Mouse (Mus musculus) left cerebral cortex, postnatal 36 days (tissue): ENCODE measurements around the gene Raph1. TPM values are rescaled to one million over a fixed set of nuclear protein-coding genes. Genes with fewer than 3 reads are reported as not detected.
A peak's percentile ranks its signal among the peaks of the same experiment; 100 is the strongest.

Experiments
- DNase-seq, 2 experiments: peaks; one replicate each; pipeline ENCODE4 v3.0.0; 2021 to 2022; ENCODE audit warnings: low spot score in 2 of 2, mixed read lengths in 1 of 2
- intact Hi-C: fragments of 180-260 bp; cut with DNase I; formaldehyde crosslinking; loops from one replicate; pipeline ENCODE4 v1.15.1; 2025
- total RNA-seq, 2 experiments: library from RNA; stranded (reverse); gene quantifications; 2 replicates each; pipeline ENCODE4 v1.2.3; 2021

The Raph1 gene
- 10 to 100 TPM; 68.4 to 83.6 TPM for total RNA-seq

DNA sequence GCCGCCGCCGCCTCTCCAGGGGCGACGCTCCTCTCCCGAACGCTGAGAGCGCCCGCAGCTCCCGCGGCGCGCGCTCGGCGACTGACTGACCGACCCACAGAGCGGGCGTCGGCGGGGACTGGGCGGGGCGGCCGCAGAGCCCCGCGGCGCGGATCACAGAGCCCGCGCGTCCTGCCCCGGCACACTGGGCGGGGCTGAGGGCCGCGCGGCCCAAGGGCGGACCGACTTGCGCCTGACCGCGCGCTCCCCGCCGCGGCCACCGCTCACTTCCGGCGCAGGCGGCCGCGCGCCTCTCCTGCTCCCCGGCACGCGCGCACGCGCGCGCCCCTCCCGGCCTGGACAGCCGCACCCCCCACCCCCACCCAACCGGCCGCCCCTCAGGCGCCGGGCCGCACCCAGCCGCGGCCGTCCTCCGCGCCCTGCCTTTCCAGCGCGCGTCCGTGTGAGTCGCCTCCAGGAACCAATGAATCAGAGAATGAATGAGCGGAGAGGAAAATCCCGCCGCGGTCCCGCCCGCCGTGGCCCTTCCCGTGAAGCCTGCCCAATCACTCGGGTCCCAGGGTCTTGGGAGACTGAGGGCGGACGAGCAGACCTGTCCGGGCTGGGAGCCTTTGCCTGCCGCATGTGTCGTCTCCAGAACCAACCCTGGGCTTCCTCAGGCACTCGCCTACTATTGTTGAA lies at the start of gene Raph1:
Gene Raph1 (minus strand): TSS at position 474 of the 681 bp plus-strand sequence.
- intact Hi-C loops: loop anchor here (1.0 to 5.0 kb wide), 2 partner anchors 157 to 281 kb away; partner anchors contain the start of gene Abi2
- DNase-seq: peak; percentile 75 to 89

DNA sequence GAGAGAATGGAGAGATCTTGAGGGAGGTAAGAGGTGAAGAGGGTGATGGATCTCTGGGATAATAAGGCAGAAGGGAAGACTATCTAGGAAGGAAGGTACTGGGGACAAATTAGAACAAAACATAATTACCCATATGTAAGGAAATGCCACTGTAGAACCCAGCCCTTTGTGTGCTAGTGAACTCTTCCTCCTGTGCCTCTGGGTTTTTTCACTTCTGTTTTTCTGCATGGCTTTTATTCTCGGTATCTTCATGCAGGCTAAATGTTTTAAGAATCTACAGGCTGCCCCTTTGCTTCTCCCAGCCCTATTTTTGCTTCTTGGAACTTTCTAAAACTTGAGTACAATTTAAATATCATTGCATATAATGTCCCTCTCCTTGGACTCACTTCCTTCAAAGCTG lies 48.8 kb upstream of the Raph1 start:
- no peak for DNase-seq
- intact Hi-C loops: no loop called here

DNA sequence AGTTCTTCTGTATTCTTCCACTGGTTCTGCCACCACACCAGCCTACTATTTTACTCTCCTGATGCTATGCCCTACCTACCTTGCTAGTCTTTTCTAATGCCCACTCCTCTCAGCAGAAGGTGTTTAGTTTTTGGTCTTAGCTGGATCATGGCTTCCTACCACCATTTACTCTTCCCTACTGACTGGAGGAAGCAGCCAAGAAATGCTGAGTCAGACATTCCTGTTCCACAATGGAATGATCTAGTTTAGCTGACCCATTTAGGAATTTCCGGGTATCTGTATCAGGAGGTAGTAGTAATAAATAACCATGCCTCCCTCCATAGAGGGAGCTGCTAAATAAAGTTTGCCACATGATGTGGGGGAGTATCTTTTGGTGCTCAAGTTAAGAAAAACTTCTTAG lies 48.0 kb upstream of the Raph1 start:
- DNase-seq: no peak

DNA sequence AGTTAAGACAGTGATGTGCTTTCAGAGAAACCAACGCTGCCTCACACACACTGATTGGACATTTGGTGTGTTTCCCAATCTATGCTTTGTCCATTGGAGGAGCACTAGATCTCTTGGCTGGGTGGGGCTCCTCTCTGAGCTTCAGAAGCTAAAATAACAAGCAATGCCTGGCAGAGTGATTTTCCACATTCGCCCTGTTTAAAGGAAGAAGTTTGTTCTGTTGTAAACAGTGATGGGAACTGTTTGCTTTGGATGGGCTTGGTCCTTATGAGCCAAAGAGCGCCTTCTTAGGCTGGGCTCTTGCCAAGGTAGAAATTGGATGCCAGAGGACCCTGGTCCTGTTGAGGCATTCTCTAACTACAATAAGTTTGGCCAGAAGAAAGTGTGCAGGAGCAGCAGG lies 45.1 kb upstream of the Raph1 start:
- intact Hi-C loops: no loop called here
- DNase-seq: no peak

More for the DNA sequence above, 48.0 kb upstream of the Raph1 start:
- intact Hi-C loops: no loop called here

DNA sequence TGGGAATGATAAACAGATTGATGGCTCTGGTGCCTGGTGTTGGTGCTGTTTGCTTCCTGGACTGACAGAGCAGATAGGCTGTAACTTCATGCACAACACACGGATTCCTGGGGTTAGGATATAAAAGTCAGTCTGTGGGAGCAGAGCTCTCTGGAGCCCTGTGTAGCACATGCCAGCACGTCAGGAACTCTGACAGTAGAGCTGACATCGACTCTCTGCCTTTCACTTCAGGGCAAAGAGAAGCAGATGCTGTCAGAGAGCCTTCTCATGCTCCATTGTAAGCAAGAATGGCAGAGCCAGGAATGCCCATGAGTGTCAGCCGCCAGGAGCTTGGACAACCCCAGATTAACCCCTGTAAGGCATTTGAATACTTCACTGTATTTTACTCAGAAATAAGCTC lies 43.7 kb upstream of the Raph1 start:
- DNase-seq: no peak
- intact Hi-C loops: no loop called here

DNA sequence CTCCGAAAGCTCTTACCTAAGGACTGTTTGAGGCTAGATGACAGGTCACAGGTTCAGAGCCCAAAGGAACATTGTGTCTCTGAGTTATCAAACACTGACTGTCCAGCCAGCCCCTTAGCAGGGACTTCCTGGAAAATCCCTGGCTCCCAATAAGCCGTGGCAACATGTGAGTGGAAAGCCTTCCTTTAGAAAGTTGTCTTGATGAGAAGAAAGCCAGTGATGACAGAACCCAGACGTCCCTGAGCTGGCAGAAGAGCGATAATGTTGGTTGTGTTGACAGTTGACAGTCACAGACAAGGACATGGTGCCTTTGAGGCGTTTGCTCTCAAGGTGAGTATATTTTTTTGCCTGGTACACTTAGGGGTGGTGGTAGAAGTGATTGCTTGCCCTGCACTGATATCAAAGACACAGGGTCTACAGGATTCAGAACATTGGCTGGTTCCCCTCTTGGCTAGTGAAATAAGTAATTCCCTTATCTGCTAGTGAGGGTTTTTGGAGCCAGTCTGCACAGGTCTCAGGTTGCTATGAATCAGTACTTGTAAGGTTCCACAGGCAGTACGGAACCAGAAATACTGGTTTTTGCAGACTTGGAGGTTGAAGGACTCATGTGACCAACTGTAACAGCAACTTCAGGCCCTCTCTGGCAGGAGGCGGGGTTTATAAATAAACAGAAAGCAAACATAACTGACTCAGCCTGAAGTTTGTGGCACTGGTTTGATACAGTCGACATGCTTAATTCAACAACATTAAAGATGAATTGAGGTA lies 42.3 kb upstream of the Raph1 start:
- DNase-seq: no peak
- intact Hi-C loops: no loop called here

DNA sequence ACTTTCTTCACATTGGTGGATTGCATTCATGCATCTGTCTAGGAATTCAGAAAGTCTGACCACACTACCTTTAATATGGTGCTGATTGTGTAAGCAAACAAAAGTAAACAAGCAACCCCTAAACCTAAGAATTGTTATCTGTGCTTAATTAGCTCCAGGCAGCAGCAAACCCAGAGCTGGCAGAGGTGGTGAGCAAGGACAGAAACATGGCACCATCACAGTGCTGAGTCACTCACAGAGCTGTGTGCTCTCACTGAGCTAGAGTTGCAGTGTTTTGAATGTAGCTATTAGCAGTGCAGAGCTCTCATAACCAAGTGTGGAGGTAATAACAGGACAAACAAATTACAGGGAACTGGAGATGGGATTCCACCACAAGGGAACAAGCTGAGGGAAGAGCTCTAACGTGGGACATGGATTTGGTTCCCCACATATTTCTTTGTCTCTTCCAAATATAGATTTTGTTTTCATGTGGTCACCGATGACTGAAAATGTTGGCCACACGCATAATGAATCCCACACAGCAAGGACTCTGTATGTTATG lies 37.6 kb upstream of the Raph1 start:
- DNase-seq: no peak
- intact Hi-C loops: no loop called here

DNA sequence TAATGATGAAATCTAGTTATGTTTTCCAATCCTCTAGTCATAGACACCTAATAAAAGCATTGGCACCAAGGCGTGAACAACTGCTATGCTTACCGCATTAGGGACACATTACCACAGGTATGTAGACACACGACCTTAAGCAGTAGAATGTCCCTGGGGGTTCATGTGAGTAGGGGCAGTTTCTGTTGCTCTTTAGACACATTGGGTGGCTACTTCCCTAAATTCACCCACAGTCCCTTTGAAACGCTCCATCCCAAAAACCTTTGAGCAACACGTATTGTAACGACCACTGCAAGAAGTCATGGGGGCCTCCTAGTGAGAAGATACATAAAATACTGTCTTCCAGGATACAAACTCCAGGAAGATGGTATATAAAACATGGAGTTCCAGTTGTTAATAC lies 33.8 kb upstream of the Raph1 start:
- DNase-seq: no peak
- intact Hi-C loops: no loop called here

DNA sequence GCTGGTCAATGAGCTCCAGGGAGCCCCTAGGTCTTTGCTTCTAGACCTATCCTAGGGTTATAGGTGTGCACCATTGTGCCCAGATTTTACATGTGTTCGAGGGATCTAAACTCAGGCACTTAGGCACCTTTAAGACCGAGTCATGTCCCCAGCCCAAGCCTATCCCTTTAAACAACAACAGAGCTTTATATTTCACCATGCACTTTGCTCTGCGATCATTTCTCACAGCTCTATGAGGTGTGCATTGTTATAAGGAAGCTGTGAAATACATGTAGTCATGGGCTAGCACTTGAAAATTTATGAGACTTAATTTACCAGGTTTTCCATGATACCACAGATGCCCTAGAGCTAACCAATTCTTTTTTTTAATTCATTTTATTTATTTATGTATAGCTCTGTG lies 33.0 kb upstream of the Raph1 start:
- intact Hi-C loops: no loop called here
- DNase-seq: no peak

DNA sequence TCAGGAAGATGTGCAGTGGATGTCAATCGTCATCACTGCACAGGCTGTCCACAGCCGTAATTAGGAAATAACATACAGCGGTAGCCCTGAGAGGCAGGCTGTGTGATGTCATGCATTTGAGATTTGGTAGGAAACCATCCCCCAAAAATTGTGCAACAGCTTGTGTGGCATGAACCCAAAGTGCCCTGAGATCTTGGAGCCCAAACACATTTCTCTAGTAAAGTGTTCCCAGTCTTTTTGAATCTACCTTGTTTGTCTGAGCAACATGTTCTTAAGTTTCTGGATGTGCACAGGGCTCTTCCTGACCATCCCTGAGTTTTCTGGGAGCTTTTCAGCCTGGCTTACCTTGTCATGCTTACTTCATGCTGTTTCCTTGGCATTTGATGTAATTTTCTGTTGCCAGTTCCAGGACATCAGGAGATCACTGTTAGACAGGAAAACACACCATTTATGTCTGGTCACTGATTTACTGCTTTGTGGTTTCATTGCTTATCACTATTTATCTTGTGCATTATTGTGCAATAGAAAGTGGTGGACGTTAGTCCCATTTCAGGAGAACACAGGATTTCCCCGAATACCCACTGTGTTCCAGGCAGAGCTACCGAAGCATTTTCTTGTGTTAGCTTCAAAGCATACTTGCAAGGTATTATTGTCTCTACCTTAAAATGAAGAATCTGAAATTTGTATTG lies 32.3 kb upstream of the Raph1 start:
- intact Hi-C loops: no loop called here
- DNase-seq: no peak

DNA sequence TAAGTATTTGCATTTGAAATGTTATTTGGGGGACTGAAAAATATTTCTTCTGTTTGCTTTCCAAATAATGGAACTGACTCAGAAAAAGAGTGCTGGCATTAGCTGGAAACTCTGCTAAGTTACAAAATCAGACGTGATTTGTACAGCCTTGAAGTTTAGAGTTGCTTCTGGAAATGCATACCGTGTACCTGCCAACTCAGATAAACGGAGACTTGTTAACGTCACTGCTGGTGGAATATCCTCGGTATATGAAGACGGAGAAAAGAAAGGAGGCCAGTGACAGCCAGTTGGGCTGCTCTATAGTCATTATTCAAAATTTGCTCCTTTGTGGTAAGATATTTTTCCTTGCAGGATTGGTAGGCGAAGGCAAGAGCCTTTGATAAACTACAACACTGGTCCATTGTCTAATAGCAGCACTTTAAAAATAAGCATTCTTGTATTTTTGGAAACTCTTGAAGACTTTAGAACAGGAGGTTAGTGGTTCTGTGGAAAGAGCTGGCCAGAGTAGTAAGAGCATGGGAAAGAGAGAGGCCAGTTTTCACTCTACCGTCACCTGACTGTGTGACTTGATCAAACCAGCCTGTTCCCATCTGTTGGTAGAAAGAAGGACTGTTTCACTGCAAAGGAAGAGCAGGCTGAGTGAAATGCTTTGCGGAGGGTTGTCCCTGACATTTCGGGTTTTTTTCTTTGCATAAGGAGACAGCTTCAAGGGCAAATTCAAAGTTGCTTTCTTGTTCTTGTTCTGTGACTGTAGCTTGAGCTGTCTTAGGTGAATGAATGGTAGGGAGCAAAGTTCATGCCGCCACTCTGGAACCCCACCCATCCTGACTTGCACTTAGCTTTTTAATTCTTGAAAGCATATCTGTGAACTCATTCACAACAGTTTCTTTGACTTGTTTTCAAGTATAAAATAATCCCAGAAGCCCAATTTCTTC lies 29.7 kb upstream of the Raph1 start:
- intact Hi-C loops: no loop called here
- no peak for DNase-seq

DNA sequence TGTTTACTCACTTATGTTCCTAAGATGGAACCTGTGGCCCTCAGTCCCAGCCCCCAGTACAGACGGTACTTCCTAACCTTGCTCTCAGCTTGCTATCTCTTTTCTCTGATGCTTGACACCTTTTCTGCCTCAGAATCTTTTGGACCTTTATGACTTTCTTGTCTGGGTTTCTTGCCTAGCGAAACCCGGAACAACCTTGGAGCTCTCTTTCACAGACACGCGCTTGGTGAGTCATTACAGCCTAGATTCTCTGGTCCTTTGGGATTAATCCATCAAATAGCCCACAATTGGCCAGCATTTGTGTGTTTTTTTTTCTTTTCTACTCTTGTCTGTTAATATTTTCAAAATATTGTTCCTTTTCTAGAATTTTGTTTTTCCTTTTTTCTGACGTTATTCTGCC lies 26.2 kb upstream of the Raph1 start:
- no peak for DNase-seq
- intact Hi-C loops: no loop called here

DNA sequence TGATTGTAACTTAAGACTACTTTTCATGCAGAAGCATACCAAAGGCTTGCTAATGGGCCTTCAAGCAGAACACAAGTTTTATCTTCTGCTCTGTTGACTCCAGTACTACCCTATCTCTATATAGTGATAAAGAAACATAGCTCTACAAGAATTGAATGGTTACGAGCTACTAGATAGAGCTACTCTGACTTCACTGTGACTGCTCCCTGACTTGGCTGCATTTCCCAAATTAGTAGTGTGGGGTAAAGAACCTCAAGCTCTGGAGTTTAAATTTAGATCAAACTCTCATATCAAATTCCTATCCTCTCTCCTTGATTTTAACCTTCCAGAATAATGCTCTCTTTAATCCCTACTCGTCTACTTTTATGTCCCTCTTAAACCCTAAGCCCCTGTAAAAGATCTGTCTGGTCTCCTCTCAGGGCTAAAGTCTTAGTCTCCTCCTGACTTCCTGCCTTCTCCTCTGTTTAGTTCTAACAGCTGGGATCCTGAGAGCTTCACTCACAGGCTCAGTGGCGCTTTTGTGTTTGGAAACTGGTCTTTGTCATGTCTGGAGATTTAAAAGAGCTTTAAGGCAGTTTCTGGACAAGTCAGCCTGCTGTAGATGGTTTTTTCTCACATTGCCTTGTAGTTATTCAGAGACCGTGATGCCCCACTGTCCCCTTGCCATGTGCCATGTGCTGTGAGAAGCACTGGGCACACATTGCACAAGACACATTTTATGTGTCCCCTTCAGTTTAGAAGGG lies 22.2 kb upstream of the Raph1 start:
- DNase-seq: no peak
- intact Hi-C loops: no loop called here

DNA sequence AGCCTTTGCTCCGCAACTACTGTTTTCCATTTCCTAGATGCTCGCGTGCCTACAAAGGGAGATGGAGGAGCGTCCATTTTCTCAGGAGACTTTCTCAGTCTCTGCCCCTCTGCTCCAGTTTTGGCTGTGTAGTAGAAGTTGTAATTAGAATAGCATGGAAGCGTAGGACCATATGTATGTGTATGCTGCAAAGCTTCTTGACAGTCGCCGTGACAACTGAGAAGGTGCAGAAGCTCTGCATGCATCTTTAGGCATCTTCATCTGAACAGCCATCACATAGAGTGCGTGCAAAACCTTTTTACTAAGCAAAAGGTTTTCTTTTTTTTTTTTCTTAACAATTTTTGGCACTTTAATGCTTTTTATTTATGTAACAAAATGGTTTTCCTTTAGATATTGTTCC lies 14.1 kb upstream of the Raph1 start:
- intact Hi-C loops: no loop called here
- DNase-seq: no peak

DNA sequence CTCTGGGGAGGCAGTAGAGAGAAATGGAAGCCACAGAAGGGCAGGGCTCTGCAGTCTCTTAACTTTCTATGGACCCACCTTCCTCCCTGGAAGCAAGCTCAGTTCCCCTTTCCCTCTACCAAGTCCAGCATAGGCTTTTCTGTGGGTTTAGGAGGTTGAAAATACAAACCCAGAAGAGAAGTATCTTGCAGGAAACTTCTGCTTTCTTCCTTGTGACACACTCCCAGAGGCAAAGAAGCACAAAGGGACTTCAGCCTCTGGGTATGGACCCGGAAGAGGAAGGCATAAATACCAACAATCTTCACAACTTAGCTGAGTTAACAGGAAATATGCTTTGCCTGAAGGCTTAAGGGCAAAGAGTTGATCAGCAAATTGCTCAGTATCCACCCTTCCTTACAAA lies 13.0 kb upstream of the Raph1 start:
- no peak for DNase-seq
- intact Hi-C loops: no loop called here

DNA sequence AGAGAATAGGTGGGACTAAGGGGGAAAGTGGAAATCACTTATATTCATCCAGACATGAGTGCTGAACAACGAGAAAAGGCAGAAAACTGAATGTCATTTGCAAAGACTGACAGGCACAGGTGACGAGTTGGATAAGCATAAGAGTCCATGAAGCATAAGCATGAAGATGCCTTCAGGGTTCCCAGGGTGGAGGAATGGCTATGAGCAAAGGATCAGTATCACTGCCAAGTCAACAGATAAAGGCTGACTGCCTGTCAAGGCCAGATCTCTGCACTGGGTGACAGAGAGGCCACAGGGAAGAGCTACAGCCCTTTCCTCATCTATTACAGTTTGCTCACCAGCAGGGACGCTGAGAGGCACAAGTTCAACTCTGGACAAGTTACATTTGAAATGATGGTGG lies 5.8 kb upstream of the Raph1 start:
- intact Hi-C loops: no loop called here
- no peak for DNase-seq

DNA sequence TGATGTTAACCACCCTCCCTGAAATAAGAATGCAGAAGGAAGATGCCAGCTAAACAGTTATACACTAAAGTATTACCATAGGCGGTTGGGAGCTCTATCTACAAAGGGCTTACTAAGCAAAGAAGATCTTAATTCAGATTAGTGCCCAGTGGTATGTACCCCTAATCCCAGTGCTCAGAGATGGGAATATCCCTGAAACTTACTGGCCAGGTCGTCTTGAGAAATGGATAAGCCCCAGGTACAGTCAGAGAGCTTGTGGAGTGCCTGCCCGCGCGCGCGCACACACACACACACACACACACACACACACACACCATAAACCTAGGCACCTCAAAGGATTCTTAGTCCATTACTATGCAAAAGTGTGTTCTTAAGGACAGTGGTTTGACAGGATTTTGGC lies 2.8 kb upstream of the Raph1 start:
- intact Hi-C loops: loop anchor here (5.0 kb wide), 1 partner anchor 278 kb away; no protein-coding TSS in a partner anchor
- DNase-seq: no peak

DNA sequence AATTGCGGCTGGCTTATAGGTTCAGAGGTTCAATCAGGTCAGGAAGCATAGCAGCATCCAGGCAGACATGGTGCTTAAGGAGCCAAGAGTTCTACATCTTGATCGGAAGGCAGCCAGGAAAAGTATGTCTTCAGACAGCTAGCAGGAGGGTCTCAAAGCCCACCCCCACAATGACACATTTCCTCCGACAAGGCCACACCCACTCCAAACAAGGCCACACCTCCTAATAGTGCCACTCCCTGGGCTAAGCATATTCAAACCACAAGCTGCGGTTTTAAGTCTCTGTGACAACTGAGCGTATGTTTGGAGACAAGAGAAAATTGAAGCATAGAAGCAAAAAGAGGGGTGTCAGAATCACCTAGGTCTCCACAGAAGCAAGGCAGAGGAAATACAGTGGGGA lies 2.3 kb upstream of the Raph1 start:
- intact Hi-C loops: loop anchor here (5.0 kb wide), 1 partner anchor 278 kb away; no protein-coding TSS in a partner anchor

DNA sequence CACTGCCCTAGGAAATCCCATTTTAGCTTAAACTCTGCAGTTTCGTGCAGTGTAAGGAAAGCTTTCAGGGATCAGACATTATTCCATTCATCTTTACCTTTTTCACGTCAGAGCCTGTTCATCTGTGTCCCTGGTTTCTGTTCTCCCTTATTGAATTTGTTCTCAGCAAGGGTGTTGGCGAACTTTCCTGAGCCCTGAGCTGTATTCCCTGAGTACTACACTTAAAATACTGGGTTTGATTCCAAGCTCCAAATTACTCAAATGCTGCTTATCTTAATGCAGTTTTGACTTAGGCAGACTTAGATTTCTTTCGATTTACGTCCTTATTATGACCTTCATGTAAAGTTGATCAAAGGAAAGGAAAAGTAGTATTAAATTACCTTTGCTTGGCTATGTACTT lies 417 bp upstream of the Raph1 start:
- DNase-seq: no peak
- intact Hi-C loops: loop anchor here (5.0 kb wide), 1 partner anchor 280 kb away; no protein-coding TSS in a partner anchor

More for the DNA sequence above, 2.3 kb upstream of the Raph1 start:
- no peak for DNase-seq
